Mouse (Mus musculus): ENCODE measurements around the gene Tars2.
"Not testable (repeated sequence)": the region's sequence is repeated elsewhere in the genome, so short reads cannot be mapped to it uniquely, and the experiment has no call there.

Gene Tars2

GRCm38 (mm10) chr3:95695796-95696195 lies 64.2 kb downstream of the Tars2 start:
- in situ Hi-C loops (cut with MboI, MseI): no loop called here

DNA sequence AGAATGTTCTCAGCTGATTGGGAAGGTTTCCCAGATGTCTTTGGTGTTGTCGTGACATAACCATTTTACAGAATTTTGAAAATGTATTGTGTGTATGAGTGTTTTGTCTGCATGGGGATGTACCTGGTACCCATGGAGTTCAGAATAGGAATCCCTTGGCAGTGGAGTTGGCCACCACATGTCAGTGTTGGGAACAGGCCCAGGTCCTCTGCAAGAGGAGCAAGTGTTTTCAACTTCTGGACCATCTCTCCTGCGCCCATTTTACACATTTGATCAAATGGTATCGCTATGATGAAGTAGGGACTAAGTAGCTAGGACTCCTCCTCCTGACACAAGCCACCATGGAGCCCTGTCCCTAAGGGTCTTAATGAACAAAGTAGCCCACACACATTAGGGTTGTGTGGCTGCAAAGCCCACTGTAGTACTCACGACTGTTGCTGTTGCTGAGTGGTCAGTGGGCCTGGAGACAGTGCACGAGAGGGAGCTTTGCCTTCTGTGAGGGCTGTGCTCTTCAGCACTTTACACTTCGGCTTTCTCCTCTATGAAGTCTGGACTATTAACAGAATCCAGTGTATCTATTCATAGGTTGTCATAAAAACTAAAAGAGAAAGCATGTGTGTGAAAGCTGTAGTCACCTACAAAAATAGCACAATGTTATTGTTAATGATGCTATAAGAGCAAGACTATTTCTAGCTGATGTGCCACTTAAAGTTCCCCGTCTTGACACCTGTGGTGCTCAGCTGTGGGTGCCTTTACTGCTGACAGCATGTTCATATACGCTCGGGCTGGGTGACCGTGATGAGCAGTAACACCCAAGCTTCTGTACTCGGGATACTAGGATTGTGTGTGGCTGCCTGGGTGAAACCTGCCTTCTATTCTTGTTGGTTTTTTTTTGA lies 65.0 kb downstream of the Tars2 start:
- in situ Hi-C loops (cut with MboI, MseI): no loop called here

- in situ Hi-C loops (cut with MboI, MseI): no loop called here
These were observed 65.9 kb downstream of the Tars2 start for GRCm38 (mm10) chr3:95693821-95694807.

- in situ Hi-C loops (cut with MboI, MseI): no loop called here
These were observed 67.3 kb downstream of the Tars2 start for GRCm38 (mm10) chr3:95692677-95693076.

- in situ Hi-C loops (cut with MboI, MseI): not testable (repeated sequence)
These were observed 69.5 kb downstream of the Tars2 start for GRCm38 (mm10) chr3:95690552-95690951.

Measured in T-helper 2 cell (primary cell).